Mouse (Mus musculus) forebrain, postnatal 0 days (tissue): ENCODE results near the gene Rgs3. TPM values are rescaled to one million over a fixed set of nuclear protein-coding genes. Genes with fewer than 3 reads are reported as not detected.

Experiments used
- ATAC-seq: fragments of 200-750 bp; cut with Nextera tagmentation; 2 replicates; pipeline ENCODE4 v1.8.0; 2017; ENCODE audit warnings: mild to moderate bottlenecking, moderate library complexity
- DNase-seq: peaks from one replicate; pipeline ENCODE4 v3.0.0-alpha.2; 2015
- H3K27ac ChIP-seq: fragments of 300-500 bp; sonication (generic); 2 replicates; pipeline ENCODE4 v1.5.1; 2014; ENCODE audit warnings: low read depth, mild to moderate bottlenecking, antibody characterized with exemption, low read length, moderate library complexity, mixed read lengths
- H3K27me3 ChIP-seq: fragments of 300-500 bp; sonication (generic); 2 replicates; pipeline ENCODE4 v1.6.1; 2014; ENCODE audit warnings: mild to moderate bottlenecking, low read length, mixed read lengths; ENCODE audit not compliant: insufficient read depth
- H3K36me3 ChIP-seq: fragments of 300-500 bp; sonication (generic); 2 replicates; pipeline ENCODE4 v1.6.1; 2014; ENCODE audit warnings: mild to moderate bottlenecking, moderate library complexity; ENCODE audit not compliant: insufficient read depth
- H3K4me1 ChIP-seq: fragments of 300-500 bp; sonication (generic); 2 replicates; pipeline ENCODE4 v1.6.1; 2014; ENCODE audit warnings: antibody characterized with exemption; ENCODE audit not compliant: insufficient read depth
- H3K4me2 ChIP-seq: fragments of 300-500 bp; sonication (generic); 2 replicates; pipeline ENCODE4 v1.6.1; 2014; ENCODE audit warnings: low read depth, mild to moderate bottlenecking, moderate library complexity
- H3K4me3 ChIP-seq: fragments of 300-500 bp; sonication (generic); 2 replicates; pipeline ENCODE4 v1.5.1; 2014; ENCODE audit warnings: low read depth, low read length, mixed read lengths
- H3K9ac ChIP-seq: fragments of 300-500 bp; sonication (generic); 2 replicates; pipeline ENCODE4 v1.6.1; 2014; ENCODE audit warnings: mild to moderate bottlenecking
- H3K9me3 ChIP-seq: fragments of 300-500 bp; sonication (generic); 2 replicates; pipeline ENCODE4 v1.6.1; 2016; ENCODE audit warnings: low read length
- CTCF ChIP-seq: sonication (generic); IDR thresholded peaks from 2 replicates; pipeline ENCODE4 v1.5.1; 2016; ENCODE audit warnings: antibody characterized with exemption, control low read depth, low read depth
- WGBS: fragments of 180-500 bp; shearing (Covaris S2); extraction: QIAGEN DNeasy Blood & Tissue Kit; methylation state at CpG from one replicate; pipeline ENCODE4 v1.1.7; 2014; 5-methylcytosine and 5-hydroxymethylcytosine counted together
- polyA plus RNA-seq: library from polyadenylated mRNA; unstranded; fragments of >200 nt; fragmentation: Nextera tagmentation; extraction: Ambion mirVana; gene quantifications from 2 replicates; pipeline ENCODE4 v1.2.1, GENCODE M21; 2015
- total RNA-seq: library from RNA; depleted of rRNA; stranded (reverse); fragments of >200 nt; gene quantifications from 2 replicates; pipeline ENCODE4 v1.2.3, GENCODE M21; 2014

Gene Rgs3
- total and polyA plus RNA-seq, 2 experiments from 2014 or later, result 47.3 to 63.5 TPM

GRCm38 (mm10) chr4:62735291-62735690 is 175.6 kb downstream of the Rgs3 start:
- Histone ChIP-seq H3K9me3 (no peaks in the 10 kb centered on the region), H3K4me1 (0 out of 2 replicates have a peak, but pooled peaks cover 7% of the 10 kb centered on the region), H3K9ac (no peak overlapping the region), H3K27me3 (no peaks in the 10 kb centered on the region), H3K4me2 (no peak overlapping the region), H3K27ac (no peak overlapping the region), H3K4me3 (no peak overlapping the region), H3K36me3 (no peaks in the 10 kb centered on the region)
- no peak for DNase-seq
- no peak; the same call in 1 of the 2 replicates for ATAC-seq
- TF ChIP-seq CTCF, result no peak
- WGBS, result 71% methylated on average over 8 of the region's 8 CpGs

GRCm38 (mm10) chr4:62735878-62736277 is 176.2 kb downstream of the Rgs3 start:
- H3K4me3 ChIP-seq, result no peak overlapping the region
- 49% methylated on average over 9 of the region's 9 CpGs for WGBS
- 0 out of 2 replicates have a peak, but pooled peaks cover 7% of the 10 kb centered on the region for H3K4me1 ChIP-seq
- peak; percentile 44; the same call in 1 of the 2 replicates for ATAC-seq
- TF ChIP-seq CTCF, result no peak
- H3K9me3 ChIP-seq, result no peaks in the 10 kb centered on the region
- no peak overlapping the region for H3K27ac ChIP-seq
- H3K4me2 ChIP-seq, result no peak overlapping the region
- peak; percentile 2 for DNase-seq
- no peaks in the 10 kb centered on the region for H3K36me3 ChIP-seq
- no peaks in the 10 kb centered on the region for H3K27me3 ChIP-seq
- H3K9ac ChIP-seq, result no peak overlapping the region

- H3K9ac ChIP-seq, result no peak overlapping the region
- TF ChIP-seq CTCF, result no peak
- H3K4me1 ChIP-seq, result 0 out of 2 replicates have a peak, but pooled peaks cover 7% of the 10 kb centered on the region
- H3K27ac ChIP-seq, result no peak overlapping the region
- H3K4me3 ChIP-seq, result no peak overlapping the region
- H3K27me3 ChIP-seq, result no peaks in the 10 kb centered on the region
- WGBS, result 68% methylated on average over 7 of the region's 7 CpGs
- no peaks in the 10 kb centered on the region for H3K9me3 ChIP-seq
- H3K36me3 ChIP-seq, result no peaks in the 10 kb centered on the region
- no peak overlapping the region for H3K4me2 ChIP-seq
- ATAC-seq (0 out of 2 replicates have a peak, but pooled peaks have one; percentile 10), DNase-seq (no peak)
These were observed 176.8 kb downstream of the Rgs3 start for GRCm38 (mm10) chr4:62736421-62736820.

- 0 out of 2 replicates have a peak, but pooled peaks cover 7% of the 10 kb centered on the region for H3K4me1 ChIP-seq
- H3K9ac ChIP-seq, result no peak overlapping the region
- no peaks in the 10 kb centered on the region for H3K27me3 ChIP-seq
- no peak overlapping the region for H3K4me2 ChIP-seq
- no peaks in the 10 kb centered on the region for H3K9me3 ChIP-seq
- no peaks in the 10 kb centered on the region for H3K36me3 ChIP-seq
- no peak overlapping the region for H3K4me3 ChIP-seq
- ATAC-seq (no peak), DNase-seq (no peak)
- no peak overlapping the region for H3K27ac ChIP-seq
- no peak for TF ChIP-seq CTCF
- WGBS, result 91% methylated on average over 3 of the region's 3 CpGs
These were observed 177.3 kb downstream of the Rgs3 start for GRCm38 (mm10) chr4:62736904-62737303.

- DNase-seq (no peak), ATAC-seq (no peak)
- no peak overlapping the region for H3K4me3 ChIP-seq
- H3K4me2 ChIP-seq, result no peak overlapping the region
- no peak for TF ChIP-seq CTCF
- no peaks in the 10 kb centered on the region for H3K27me3 ChIP-seq
- H3K27ac ChIP-seq, result no peak overlapping the region
- WGBS, result 67% methylated on average over 9 of the region's 9 CpGs
- no peaks in the 10 kb centered on the region for H3K36me3 ChIP-seq
- H3K4me1 ChIP-seq, result 0 out of 2 replicates have a peak, but pooled peaks cover 7% of the 10 kb centered on the region
- no peak overlapping the region for H3K9ac ChIP-seq
- no peaks in the 10 kb centered on the region for H3K9me3 ChIP-seq
These were observed 178.5 kb downstream of the Rgs3 start for GRCm38 (mm10) chr4:62737983-62738695.

GRCm38 (mm10) chr4:62738996-62739395 is 179.3 kb downstream of the Rgs3 start:
- 89% methylated on average over 3 of the region's 3 CpGs for WGBS
- no peak for DNase-seq
- no peak overlapping the region for H3K27ac ChIP-seq
- H3K27me3 ChIP-seq, result no peaks in the 10 kb centered on the region
- no peak for ATAC-seq
- H3K4me1 ChIP-seq, result 0 out of 2 replicates have a peak, but pooled peaks cover 7% of the 10 kb centered on the region
- no peak overlapping the region for H3K4me2 ChIP-seq
- no peaks in the 10 kb centered on the region for H3K9me3 ChIP-seq
- no peaks in the 10 kb centered on the region for H3K36me3 ChIP-seq
- no peak for TF ChIP-seq CTCF
- H3K4me3 ChIP-seq, result no peak overlapping the region
- H3K9ac ChIP-seq, result no peak overlapping the region

- H3K4me3 ChIP-seq, result no peak overlapping the region
- H3K4me2 ChIP-seq, result no peak overlapping the region
- ATAC-seq (no peak), DNase-seq (no peak)
- no peaks in the 10 kb centered on the region for H3K27me3 ChIP-seq
- H3K9ac ChIP-seq, result no peak overlapping the region
- H3K36me3 ChIP-seq, result no peaks in the 10 kb centered on the region
- no peak for TF ChIP-seq CTCF
- H3K9me3 ChIP-seq, result no peaks in the 10 kb centered on the region
- H3K4me1 ChIP-seq, result 0 out of 2 replicates have a peak, but pooled peaks cover 7% of the 10 kb centered on the region
- 97% methylated on average over 4 of the region's 4 CpGs for WGBS
- no peak overlapping the region for H3K27ac ChIP-seq
These were observed 179.9 kb downstream of the Rgs3 start for GRCm38 (mm10) chr4:62739591-62739990.
